Mouse (Mus musculus) olfactory bulb, adult 2 months (tissue): ENCODE data around the gene Icam1.

Source experiments
- CTCF ChIP-seq: fragments of 200-500 bp; IDR thresholded peaks from 2 replicates; pipeline ENCODE4 v1.5.1; 2012; ENCODE audit warnings: low read depth, mild to moderate bottlenecking, low read length, moderate library complexity; ENCODE audit not compliant: insufficient read depth
- POLR2A ChIP-seq: fragments of 200-500 bp; IDR thresholded peaks from 2 replicates; pipeline ENCODE4 v1.6.1; 2012; ENCODE audit warnings: mild to moderate bottlenecking, low read depth, low read length, moderate library complexity; ENCODE audit not compliant: insufficient read depth

DNA sequence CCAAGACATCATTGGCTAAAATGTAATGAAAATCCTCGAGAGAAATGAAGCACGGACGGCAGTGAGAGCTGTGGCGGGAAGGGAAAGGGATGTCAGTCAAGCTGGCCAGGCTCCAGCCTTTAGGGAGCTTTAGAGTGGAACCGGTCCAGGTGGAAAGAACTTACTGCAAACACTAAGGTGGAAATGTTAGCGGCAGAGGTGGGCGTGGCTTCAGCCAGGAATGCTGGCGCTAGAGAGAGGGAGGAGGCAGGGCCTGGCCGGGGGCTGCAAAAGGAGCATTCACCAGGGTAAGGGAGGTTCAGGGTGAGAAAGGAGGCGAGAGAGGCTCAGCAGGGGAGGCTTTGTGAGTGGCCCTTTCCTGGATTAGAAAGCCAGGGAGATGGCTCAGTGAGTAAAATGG is 24.9 kb upstream of the Icam1 start:
- TF ChIP-seq POLR2A: no peak
- TF ChIP-seq CTCF: no peak
